Comparison of ENCODE assay signal across 9 mouse cellular contexts in the genomic region with DNA sequence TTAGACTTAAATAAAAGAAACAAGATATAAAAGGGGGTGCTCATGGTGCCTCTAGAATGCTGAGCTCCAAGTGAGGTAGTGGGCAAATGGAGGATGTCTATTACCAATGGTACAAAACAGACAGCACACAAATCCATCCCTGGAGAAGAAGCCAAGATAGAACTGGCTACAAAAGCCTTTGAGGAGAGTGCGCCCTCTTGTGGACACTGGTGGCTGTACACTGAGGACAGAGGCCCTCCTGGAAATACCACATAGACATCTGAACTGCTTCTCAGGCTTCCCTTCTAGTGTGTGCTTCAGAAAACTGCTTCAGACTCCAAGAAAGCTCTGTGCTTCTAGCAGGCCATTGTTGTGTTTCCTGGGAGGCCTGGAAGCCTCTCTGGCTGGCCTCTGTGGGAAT. TPM values are rescaled to one million over a fixed set of nuclear protein-coding genes. Genes with fewer than 3 reads are reported as not detected.
DNase-seq lines count a peak whose midpoint lies in the region; ATAC-seq and TF ChIP-seq lines count a peak whose summit lies in the region.
"Had no signal": no experiment of that assay in that cellular context is flagged by ENCODE, and none has a peak within 500 bp of the region (broad histone marks: within the 10 kb centered on the region; RNA-seq: fewer than 3 reads in every experiment).

No protein-coding gene starts in this region.

- no peaks in the 10 kb centered on the region for H3K9me3 ChIP-seq in midbrain, embryonic 14.5 days (ENCODE audit: control insufficient read depth, low read length)
- no peaks in the 10 kb centered on the region for H3K9me3 ChIP-seq in midbrain, embryonic 13.5 days
- H3K9me3 ChIP-seq in embryonic facial prominence, embryonic 14.5 days (ENCODE audit: control insufficient read depth, low read length), result no peaks in the 10 kb centered on the region
- H3K9me3 ChIP-seq in liver, postnatal 0 days (ENCODE audit: low read length), result no peaks in the 10 kb centered on the region
- H3K9me3 ChIP-seq: hindbrain, embryonic 15.5 days had no signal

- 0 out of 2 replicates have a peak, but pooled peaks cover 3% of the 10 kb centered on the region for H3K4me1 ChIP-seq in midbrain, embryonic 14.5 days (ENCODE audit: control insufficient read depth, insufficient read depth, low read length)
- H3K4me1 ChIP-seq in midbrain, embryonic 13.5 days (replicated peaks), result peaks cover 7% of the 10 kb centered on the region
- no peaks in the 10 kb centered on the region for H3K4me1 ChIP-seq in embryonic facial prominence, embryonic 14.5 days (ENCODE audit: control insufficient read depth, insufficient read depth, low read length)
- no peaks in the 10 kb centered on the region for H3K4me1 ChIP-seq in liver, postnatal 0 days (ENCODE audit: insufficient read depth)
- H3K4me1 ChIP-seq: hindbrain, embryonic 15.5 days had no signal

- H3K4me3 ChIP-seq in midbrain, embryonic 14.5 days (replicated peaks; ENCODE audit: low read depth, low read length), result no peak overlapping the region
- H3K4me3 ChIP-seq in midbrain, embryonic 13.5 days (replicated peaks), result no peak overlapping the region
- no peak overlapping the region for H3K4me3 ChIP-seq in embryonic facial prominence, embryonic 14.5 days (ENCODE audit: low read depth, low read length)
- H3K4me3 ChIP-seq in liver, postnatal 0 days (ENCODE audit: low read depth, low read length), result no peak overlapping the region
- H3K4me3 ChIP-seq: hindbrain, embryonic 15.5 days had no signal

- no peak overlapping the region for H3K9ac ChIP-seq in midbrain, embryonic 14.5 days (replicated peaks; ENCODE audit: low read length)
- no peak overlapping the region for H3K9ac ChIP-seq in midbrain, embryonic 13.5 days (replicated peaks)
- no peak overlapping the region for H3K9ac ChIP-seq in embryonic facial prominence, embryonic 14.5 days (ENCODE audit: low read depth, low read length)
- no peak overlapping the region for H3K9ac ChIP-seq in liver, postnatal 0 days (replicated peaks)
- H3K9ac ChIP-seq: hindbrain, embryonic 15.5 days had no signal

- no peaks in the 10 kb centered on the region for H3K36me3 ChIP-seq in midbrain, embryonic 14.5 days (ENCODE audit: control insufficient read depth, insufficient read depth, low read length)
- H3K36me3 ChIP-seq in midbrain, embryonic 13.5 days, result no peaks in the 10 kb centered on the region
- H3K36me3 ChIP-seq in embryonic facial prominence, embryonic 14.5 days (ENCODE audit: control insufficient read depth, insufficient read depth, low read length), result no peaks in the 10 kb centered on the region
- no peaks in the 10 kb centered on the region for H3K36me3 ChIP-seq in liver, postnatal 0 days (replicated peaks; ENCODE audit: insufficient read depth, low read length)
- H3K36me3 ChIP-seq: hindbrain, embryonic 15.5 days had no signal

- ATAC-seq in midbrain, embryonic 14.5 days (ENCODE audit: low FRiP score, low TSS enrichment), result no peak
- ATAC-seq in midbrain, embryonic 13.5 days, result no peak
- no peak for ATAC-seq in embryonic facial prominence, embryonic 14.5 days (ENCODE audit: low read depth)
- ATAC-seq in liver, postnatal 0 days, result peak; percentile 55

- peak; percentile 75 for DNase-seq in midbrain, embryonic 14.5 days
- peak; percentile 85 to 86 for DNase-seq in adrenal gland, postnatal 36 days
- DNase-seq in embryonic facial prominence, embryonic 14.5 days (ENCODE audit: low spot score), result peak; percentile 41
- peak; percentile 89 for DNase-seq in kidney, postnatal 10 days
- DNase-seq in liver, postnatal 0 days, result peak; percentile 83
- DNase-seq in right cerebral cortex, postnatal 10 days (ENCODE audit: low spot score in 2 of 2), result peak; percentile 50 to 76
- peak; percentile 52 to 71 for DNase-seq in urinary bladder, postnatal 36 days (ENCODE audit: low spot score in 2 of 2)

- WGBS in midbrain, embryonic 14.5 days, result 0% methylated on average over 1 of the region's 1 CpGs
- 0% methylated on average over 1 of the region's 1 CpGs for WGBS in midbrain, embryonic 13.5 days
- 0% methylated on average over 1 of the region's 1 CpGs for WGBS in embryonic facial prominence, embryonic 14.5 days
- WGBS in liver, postnatal 0 days (ENCODE audit: insufficient replicate concordance), result 0% methylated on average over 1 of the region's 1 CpGs

- H3K4me2 ChIP-seq in midbrain, embryonic 14.5 days (ENCODE audit: low read length), result no peak overlapping the region
- no peak overlapping the region for H3K4me2 ChIP-seq in midbrain, embryonic 13.5 days (replicated peaks)
- H3K4me2 ChIP-seq in embryonic facial prominence, embryonic 14.5 days (ENCODE audit: low read depth, low read length), result no peak overlapping the region
- no peak overlapping the region for H3K4me2 ChIP-seq in liver, postnatal 0 days (ENCODE audit: low read depth, low read length)
- H3K4me2 ChIP-seq: hindbrain, embryonic 15.5 days had no signal

- no peak for TF ChIP-seq EP300 in liver, postnatal 0 days (IDR thresholded peaks at IDR 0.05; ENCODE audit: low read depth)

- H3K27me3 ChIP-seq in midbrain, embryonic 14.5 days (ENCODE audit: control insufficient read depth, insufficient read depth, low read length), result no peaks in the 10 kb centered on the region
- H3K27me3 ChIP-seq in midbrain, embryonic 13.5 days, result no peaks in the 10 kb centered on the region
- no peaks in the 10 kb centered on the region for H3K27me3 ChIP-seq in embryonic facial prominence, embryonic 14.5 days (replicated peaks; ENCODE audit: control insufficient read depth, insufficient read depth, low read length)
- H3K27me3 ChIP-seq in liver, postnatal 0 days (ENCODE audit: insufficient read depth, low read length), result no peaks in the 10 kb centered on the region
- H3K27me3 ChIP-seq: hindbrain, embryonic 15.5 days had no signal

- H3K27ac ChIP-seq in midbrain, embryonic 14.5 days (replicated peaks; ENCODE audit: low read depth, low read length), result no peak overlapping the region
- no peak overlapping the region for H3K27ac ChIP-seq in midbrain, embryonic 13.5 days
- no peak overlapping the region for H3K27ac ChIP-seq in embryonic facial prominence, embryonic 14.5 days (replicated peaks; ENCODE audit: low read depth, low read length)
- no peak overlapping the region for H3K27ac ChIP-seq in liver, postnatal 0 days (ENCODE audit: low read depth)
- H3K27ac ChIP-seq: hindbrain, embryonic 15.5 days had no signal

- peak; percentile 95 for TF ChIP-seq CTCF in liver, postnatal 0 days (IDR thresholded peaks at IDR 0.05; ENCODE audit: low read depth)

RNA-seq across cellular contexts. Expression of a gene that starts 9.1 kb away (rescaled TPM):
- polyA plus RNA-seq in midbrain, embryonic 14.5 days (2014; fragmentation: Nextera tagmentation; extraction: Ambion mirVana), result 1.2 and 1.7 TPM in 2 replicates
- 1.2 and 1.3 TPM in 2 replicates for polyA plus RNA-seq in midbrain, embryonic 13.5 days (2015; fragmentation: Nextera tagmentation; extraction: Ambion mirVana)
- 10 to 100 TPM; 19.4 to 23.4 TPM for total RNA-seq in adrenal gland, postnatal 36 days (2021)
- polyA plus RNA-seq in embryonic facial prominence, embryonic 14.5 days (2014; fragmentation: Nextera tagmentation; extraction: Ambion mirVana), result 2.0 and 2.7 TPM in 2 replicates
- 1.6 and 2.1 TPM in 2 replicates for polyA plus RNA-seq in liver, postnatal 0 days (2015; fragmentation: Nextera tagmentation; extraction: Ambion mirVana)

RNA-seq across cellular contexts. Expression of a gene that starts 32.4 kb away (rescaled TPM):
- polyA plus RNA-seq in midbrain, embryonic 14.5 days (2014; fragmentation: Nextera tagmentation; extraction: Ambion mirVana), result 1.4 and 2.4 TPM in 2 replicates
- 1.8 and 2.3 TPM in 2 replicates for polyA plus RNA-seq in midbrain, embryonic 13.5 days (2015; fragmentation: Nextera tagmentation; extraction: Ambion mirVana)
- total RNA-seq in adrenal gland, postnatal 36 days (2021), result 10 to 100 TPM; 18.2 to 25.6 TPM
- polyA plus RNA-seq in embryonic facial prominence, embryonic 14.5 days (2014; fragmentation: Nextera tagmentation; extraction: Ambion mirVana), result 1.6 and 2.1 TPM in 2 replicates
- polyA plus RNA-seq in liver, postnatal 0 days (2015; fragmentation: Nextera tagmentation; extraction: Ambion mirVana), result 5.9 and 6.5 TPM in 2 replicates

RNA-seq across cellular contexts. Expression of a gene that starts 32.5 kb away (rescaled TPM):
- 39.1 and 47.6 TPM in 2 replicates for polyA plus RNA-seq in midbrain, embryonic 14.5 days (2014; fragmentation: Nextera tagmentation; extraction: Ambion mirVana)
- polyA plus RNA-seq in midbrain, embryonic 13.5 days (2015; fragmentation: Nextera tagmentation; extraction: Ambion mirVana), result 42.7 and 44.9 TPM in 2 replicates
- 10 to 100 TPM; 51.4 to 52.2 TPM for total RNA-seq in adrenal gland, postnatal 36 days (2021)
- 39.9 and 45.8 TPM in 2 replicates for polyA plus RNA-seq in embryonic facial prominence, embryonic 14.5 days (2014; fragmentation: Nextera tagmentation; extraction: Ambion mirVana)
- 37.9 and 41.0 TPM in 2 replicates for polyA plus RNA-seq in liver, postnatal 0 days (2015; fragmentation: Nextera tagmentation; extraction: Ambion mirVana)

RNA-seq across cellular contexts. Expression of a gene that starts 34.2 kb away (rescaled TPM):
- polyA plus RNA-seq in midbrain, embryonic 14.5 days (2014; fragmentation: Nextera tagmentation; extraction: Ambion mirVana), result 41.8 and 64.1 TPM in 2 replicates
- 91.9 and 92.3 TPM in 2 replicates for polyA plus RNA-seq in midbrain, embryonic 13.5 days (2015; fragmentation: Nextera tagmentation; extraction: Ambion mirVana)
- 1,000 to 10,000 TPM; 1,062 to 2,025 TPM for total RNA-seq in adrenal gland, postnatal 36 days (2021)
- 87.8 and 93.0 TPM in 2 replicates for polyA plus RNA-seq in embryonic facial prominence, embryonic 14.5 days (2014; fragmentation: Nextera tagmentation; extraction: Ambion mirVana)
- polyA plus RNA-seq in liver, postnatal 0 days (2015; fragmentation: Nextera tagmentation; extraction: Ambion mirVana), result 395 and 411 TPM in 2 replicates
